Mouse (Mus musculus): ENCODE measurements around the gene Cdh5. TPM values are rescaled to one million over a fixed set of nuclear protein-coding genes. Genes with fewer than 3 reads are reported as not detected.
A peak's percentile ranks its signal among the peaks of the same experiment; 100 is the strongest.
"Not testable (repeated sequence)": the region's sequence is repeated elsewhere in the genome, so short reads cannot be mapped to it uniquely, and the experiment has no call there.

Cdh5 gene
- polyA plus RNA-seq (2016; fragmentation: Nextera tagmentation; extraction: Ambion mirVana), result 12.2 and 13.9 TPM in 2 replicates

- H3K27ac ChIP-seq (replicated peaks), result 0 out of 2 replicates have a peak within 1 kb of the TSS, but pooled peaks have one; percentile 33
- H3K9me3 ChIP-seq (replicated peaks), result no peaks in the 10 kb centered on the region
- H3K4me3 ChIP-seq, result peak within 1 kb of the TSS; percentile 11; the same call in 1 of the 2 replicates
- H3K36me3 ChIP-seq, result no peaks in the 10 kb centered on the region
- H3K27me3 ChIP-seq (ENCODE audit: low read depth, poor library complexity, severe bottlenecking), result no peaks in the 10 kb centered on the region
- WGBS, result 76% methylated on average over 8 of the region's 8 CpGs
- peaks cover 12% of the 10 kb centered on the region; the same call in 1 of the 2 replicates for H3K4me1 ChIP-seq
- no peak for DNase-seq (ENCODE audit: low spot score)
These were observed at the start of gene Cdh5 for GRCm38 (mm10) chr8:104101415-104101814. Gene Cdh5, plus strand, starts transcription at chr8:104101625.

- peak overlapping the region; percentile 42; the same call in 1 of the 2 replicates for H3K27ac ChIP-seq (replicated peaks)
- WGBS, result 75% methylated on average over 5 of the region's 5 CpGs
These were observed 41.5 kb upstream of the Cdh5 start for GRCm38 (mm10) chr8:104059922-104060321.

GRCm38 (mm10) chr8:104060446-104060845, 41.0 kb upstream of the Cdh5 start:
- Histone ChIP-seq H3K27me3 (ENCODE audit: low read depth, poor library complexity, severe bottlenecking) (no peaks in the 10 kb centered on the region), H3K4me1 (peaks cover 29% of the 10 kb centered on the region), H3K27ac (replicated peaks) (peak overlapping the region; percentile 42; the same call in 1 of the 2 replicates), H3K4me3 (no peak overlapping the region), H3K36me3 (no peaks in the 10 kb centered on the region), H3K9me3 (replicated peaks) (no peaks in the 10 kb centered on the region)
- DNase-seq (ENCODE audit: low spot score), result no peak
- WGBS, result 91% methylated on average over 7 of the region's 7 CpGs

More at GRCm38 (mm10) chr8:104059922-104060321, 41.5 kb upstream of the Cdh5 start:
- Histone ChIP-seq H3K4me3 (no peak overlapping the region), H3K4me1 (peaks cover 29% of the 10 kb centered on the region), H3K9me3 (replicated peaks) (no peaks in the 10 kb centered on the region), H3K36me3 (no peaks in the 10 kb centered on the region), H3K27me3 (ENCODE audit: low read depth, poor library complexity, severe bottlenecking) (no peaks in the 10 kb centered on the region)
- DNase-seq (ENCODE audit: low spot score), result no peak

- no peaks in the 10 kb centered on the region for H3K27me3 ChIP-seq (ENCODE audit: low read depth, poor library complexity, severe bottlenecking)
- no peaks in the 10 kb centered on the region for H3K36me3 ChIP-seq
- no peak for DNase-seq (ENCODE audit: low spot score)
- H3K27ac ChIP-seq (replicated peaks), result peak overlapping the region; percentile 77
- WGBS, result 83% methylated on average over 6 of the region's 6 CpGs
- H3K4me3 ChIP-seq, result no peak overlapping the region
- no peaks in the 10 kb centered on the region for H3K9me3 ChIP-seq (replicated peaks)
- peaks cover 29% of the 10 kb centered on the region for H3K4me1 ChIP-seq
These were observed 40.1 kb upstream of the Cdh5 start for GRCm38 (mm10) chr8:104061048-104061988.

DNA sequence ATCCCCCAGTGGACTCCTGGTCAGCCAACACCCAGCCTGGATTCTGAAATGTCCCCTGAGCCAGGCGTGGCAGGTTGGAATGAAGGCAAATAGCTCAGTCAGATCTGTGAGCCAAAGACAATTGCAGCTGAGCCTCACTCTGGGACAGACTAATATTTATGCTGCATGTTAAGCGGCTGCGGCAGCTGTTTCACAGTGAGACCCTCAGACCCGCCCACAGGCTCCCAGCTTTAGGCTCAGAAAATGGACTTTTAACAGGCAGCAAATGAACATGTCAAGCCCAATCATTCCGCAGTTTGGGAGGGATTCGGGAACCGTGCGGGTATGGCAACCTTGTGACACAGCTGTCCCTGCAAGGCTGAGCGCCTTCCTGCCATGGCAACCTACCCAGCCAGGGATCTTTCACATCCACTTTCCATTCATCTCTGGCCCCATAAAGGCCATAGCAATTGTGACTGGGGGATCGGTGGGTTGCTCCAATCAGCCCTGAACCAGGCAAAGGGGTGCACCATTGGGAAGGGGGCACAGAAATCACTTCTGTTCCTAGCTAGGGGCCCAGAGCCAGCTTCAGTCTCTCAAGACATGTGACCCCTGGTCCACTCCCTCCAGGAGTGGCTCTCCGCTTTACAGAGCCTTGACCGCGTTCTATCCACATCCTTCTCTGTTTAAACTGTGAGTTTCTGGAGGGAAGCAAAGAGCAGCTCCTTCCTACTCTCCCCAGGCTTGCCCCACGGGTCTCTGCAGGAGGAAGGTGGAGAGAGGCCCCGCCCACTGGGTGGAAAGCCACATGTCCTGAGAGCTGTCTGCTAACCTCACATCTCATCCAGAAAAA, 39.2 kb upstream of the Cdh5 start:
- Histone ChIP-seq H3K27ac (replicated peaks) (peak overlapping the region; percentile 77), H3K27me3 (ENCODE audit: low read depth, poor library complexity, severe bottlenecking) (no peaks in the 10 kb centered on the region), H3K4me1 (peaks cover 29% of the 10 kb centered on the region), H3K4me3 (no peak overlapping the region), H3K36me3 (no peaks in the 10 kb centered on the region), H3K9me3 (replicated peaks) (no peaks in the 10 kb centered on the region)
- DNase-seq (ENCODE audit: low spot score), result peak; percentile 59
- WGBS, result 62% methylated on average over 15 of the region's 15 CpGs

GRCm38 (mm10) chr8:104065223-104065622, 36.2 kb upstream of the Cdh5 start:
- no peaks in the 10 kb centered on the region for H3K27me3 ChIP-seq (ENCODE audit: low read depth, poor library complexity, severe bottlenecking)
- H3K36me3 ChIP-seq, result no peaks in the 10 kb centered on the region
- no peak overlapping the region for H3K4me3 ChIP-seq
- DNase-seq (ENCODE audit: low spot score), result no peak
- H3K4me1 ChIP-seq, result peaks cover 23% of the 10 kb centered on the region
- no peak overlapping the region for H3K27ac ChIP-seq (replicated peaks)
- H3K9me3 ChIP-seq (replicated peaks), result no peaks in the 10 kb centered on the region
- 87% methylated on average over 7 of the region's 7 CpGs for WGBS

DNA sequence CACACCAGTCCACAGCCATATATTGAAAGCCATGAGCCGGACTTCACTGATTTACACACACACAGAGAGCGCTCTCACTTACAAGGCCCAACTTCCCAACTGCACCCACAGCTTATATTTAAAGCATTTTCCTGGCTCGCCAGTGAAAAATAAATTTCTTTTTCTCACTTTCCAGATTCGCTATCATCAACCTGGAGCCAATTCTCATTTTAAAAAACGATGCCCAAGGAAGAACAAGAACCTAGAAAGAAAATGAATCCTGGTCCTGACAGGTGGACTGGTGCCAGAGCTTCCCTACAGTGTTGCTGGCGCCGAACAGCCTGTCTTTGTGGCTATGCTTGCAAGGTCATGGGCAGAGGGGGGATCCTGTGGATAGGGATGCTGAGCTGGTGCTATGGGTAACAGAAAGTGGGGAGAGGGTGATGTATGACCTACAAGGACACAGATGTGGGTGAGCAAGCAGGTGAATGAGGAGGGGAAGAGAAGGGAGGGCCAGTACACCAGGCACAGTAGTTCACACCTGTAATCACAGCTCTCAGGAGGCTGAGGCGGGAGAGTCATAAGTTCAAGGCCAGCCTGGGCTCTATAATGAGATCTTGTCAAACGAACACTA, 35.4 kb upstream of the Cdh5 start:
- DNase-seq (ENCODE audit: low spot score), result no peak
- Histone ChIP-seq H3K27me3 (ENCODE audit: low read depth, poor library complexity, severe bottlenecking) (no peaks in the 10 kb centered on the region), H3K9me3 (replicated peaks) (no peaks in the 10 kb centered on the region), H3K36me3 (no peaks in the 10 kb centered on the region), H3K27ac (replicated peaks) (no peak overlapping the region), H3K4me3 (no peak overlapping the region), H3K4me1 (peaks cover 19% of the 10 kb centered on the region)
- 88% methylated on average over 9 of the region's 9 CpGs for WGBS

GRCm38 (mm10) chr8:104067390-104067925, 34.0 kb upstream of the Cdh5 start:
- 91% methylated on average over 12 of the region's 12 CpGs for WGBS
- Histone ChIP-seq H3K27ac (replicated peaks) (no peak overlapping the region), H3K27me3 (ENCODE audit: low read depth, poor library complexity, severe bottlenecking) (no peaks in the 10 kb centered on the region), H3K36me3 (no peaks in the 10 kb centered on the region), H3K4me3 (no peak overlapping the region), H3K4me1 (peaks cover 4% of the 10 kb centered on the region), H3K9me3 (replicated peaks) (no peaks in the 10 kb centered on the region)
- no peak for DNase-seq (ENCODE audit: low spot score)

- no peaks in the 10 kb centered on the region for H3K27me3 ChIP-seq (ENCODE audit: low read depth, poor library complexity, severe bottlenecking)
- no peaks in the 10 kb centered on the region for H3K36me3 ChIP-seq
- WGBS, result 78% methylated on average over 15 of the region's 15 CpGs
- H3K9me3 ChIP-seq (replicated peaks), result no peaks in the 10 kb centered on the region
- H3K4me1 ChIP-seq, result no peaks in the 10 kb centered on the region
- DNase-seq (ENCODE audit: low spot score), result no peak
- H3K4me3 ChIP-seq, result no peak overlapping the region
- H3K27ac ChIP-seq (replicated peaks), result no peak overlapping the region
These were observed 32.9 kb upstream of the Cdh5 start for GRCm38 (mm10) chr8:104068421-104069035.

DNA sequence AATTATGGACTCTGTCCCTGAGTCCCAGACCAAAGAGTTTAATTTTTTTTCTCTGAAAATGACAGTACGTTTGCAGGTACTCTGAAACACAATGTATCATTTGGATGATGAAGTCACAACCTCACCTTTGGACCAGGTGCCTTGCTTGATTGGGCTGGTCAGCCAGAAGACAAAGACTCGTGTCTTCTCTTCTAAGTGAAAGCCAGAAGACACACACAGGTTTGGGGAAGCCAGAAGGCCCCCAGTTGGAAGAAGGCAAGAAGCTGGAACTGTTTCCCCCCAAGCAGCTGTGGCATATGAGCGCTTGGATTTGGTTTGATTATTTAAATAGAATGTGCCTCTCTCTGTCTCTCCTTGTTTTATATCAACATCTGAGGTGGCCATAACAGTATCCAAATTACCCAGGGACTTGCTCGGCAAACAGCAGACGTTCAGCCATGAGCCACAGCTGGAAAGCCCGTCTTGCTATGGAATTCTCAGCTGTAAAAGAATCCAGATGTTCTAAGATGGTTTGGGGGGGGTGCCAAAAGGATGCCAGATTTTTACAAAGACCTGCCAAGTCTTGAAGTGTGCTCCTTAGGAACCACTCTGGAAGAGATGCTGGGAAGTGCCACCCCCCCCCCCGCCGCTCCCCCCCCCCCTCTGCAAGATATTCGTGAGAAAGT, 31.1 kb upstream of the Cdh5 start:
- not testable (repeated sequence) for H3K4me3 ChIP-seq; H3K27me3 ChIP-seq (ENCODE audit: low read depth, poor library complexity, severe bottlenecking); H3K27ac ChIP-seq (replicated peaks); H3K36me3 ChIP-seq; H3K4me1 ChIP-seq; H3K9me3 ChIP-seq (replicated peaks); DNase-seq (ENCODE audit: low spot score)
- WGBS, result 86% methylated on average over 8 of the region's 9 CpGs

DNA sequence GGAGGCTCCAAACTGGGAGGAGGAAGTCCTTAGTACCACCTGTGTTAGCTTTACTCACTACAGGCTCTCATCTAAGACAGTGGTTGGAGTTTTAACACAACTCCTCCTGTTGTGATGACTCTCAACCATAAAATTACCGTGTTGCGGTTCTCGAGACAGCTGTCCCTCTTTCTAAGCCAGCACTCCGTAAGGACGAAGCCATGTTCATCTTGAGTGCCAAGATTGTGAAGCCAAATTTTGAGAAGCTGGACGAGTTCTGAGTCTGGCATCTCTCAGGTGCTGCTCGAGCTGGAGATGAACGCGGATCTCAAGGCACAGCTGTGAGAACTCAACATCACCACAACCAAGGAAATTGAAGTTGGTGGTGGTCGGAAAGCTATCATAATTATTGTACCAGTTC, 30.5 kb upstream of the Cdh5 start:
- 93% methylated on average over 10 of the region's 10 CpGs for WGBS
- Histone ChIP-seq H3K27me3 (ENCODE audit: low read depth, poor library complexity, severe bottlenecking) (no peaks in the 10 kb centered on the region), H3K27ac (replicated peaks) (no peak overlapping the region), H3K4me1 (no peaks in the 10 kb centered on the region), H3K36me3 (no peaks in the 10 kb centered on the region), H3K4me3 (no peak overlapping the region), H3K9me3 (replicated peaks) (no peaks in the 10 kb centered on the region)
- DNase-seq (ENCODE audit: low spot score), result no peak

Measured in midbrain, embryonic 10.5 days (tissue).